Mouse (Mus musculus): ENCODE measurements around the gene Dcn. TPM values are rescaled to one million over a fixed set of nuclear protein-coding genes. Genes with fewer than 3 reads are reported as not detected.

Gene Dcn
- polyA plus RNA-seq, 1 experiment from 2014 or later, result 80.6 TPM

DNA sequence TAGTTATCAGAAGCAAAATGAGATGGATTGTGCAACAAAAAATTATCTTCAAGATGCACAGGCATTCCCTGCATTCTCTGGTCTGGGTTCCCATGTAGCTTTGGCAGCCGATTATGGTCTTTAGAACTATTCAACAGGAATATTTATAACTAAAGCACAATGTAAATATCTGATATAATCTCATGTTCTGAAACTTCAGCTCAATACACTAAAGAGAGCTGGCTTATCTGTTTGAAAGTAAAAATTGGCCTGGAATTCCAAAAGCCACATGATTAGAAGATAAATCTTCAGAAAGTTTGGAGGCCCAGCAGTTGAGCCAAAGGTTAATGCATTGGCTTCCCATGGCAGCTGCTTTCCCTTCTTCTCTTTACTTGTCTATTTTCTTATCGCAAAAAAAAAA, 4.6 kb downstream of the Dcn start:
- H3K4me1 ChIP-seq (replicated peaks), result peaks cover 5% of the 10 kb centered on the region; the same call in 1 of the 2 replicates
- H3K36me3 ChIP-seq, result no peaks in the 10 kb centered on the region
- no peak overlapping the region for H3K27ac ChIP-seq (replicated peaks)
- no peak overlapping the region for H3K4me3 ChIP-seq
- WGBS, result 95% methylated on average over 2 of the region's 2 CpGs
- no peak overlapping the region for H3K9ac ChIP-seq
- H3K9me3 ChIP-seq, result no peaks in the 10 kb centered on the region
- no peaks in the 10 kb centered on the region for H3K27me3 ChIP-seq
- no peak overlapping the region for H3K4me2 ChIP-seq
- no peak for ATAC-seq (ENCODE audit: low FRiP score, low read depth)

DNA sequence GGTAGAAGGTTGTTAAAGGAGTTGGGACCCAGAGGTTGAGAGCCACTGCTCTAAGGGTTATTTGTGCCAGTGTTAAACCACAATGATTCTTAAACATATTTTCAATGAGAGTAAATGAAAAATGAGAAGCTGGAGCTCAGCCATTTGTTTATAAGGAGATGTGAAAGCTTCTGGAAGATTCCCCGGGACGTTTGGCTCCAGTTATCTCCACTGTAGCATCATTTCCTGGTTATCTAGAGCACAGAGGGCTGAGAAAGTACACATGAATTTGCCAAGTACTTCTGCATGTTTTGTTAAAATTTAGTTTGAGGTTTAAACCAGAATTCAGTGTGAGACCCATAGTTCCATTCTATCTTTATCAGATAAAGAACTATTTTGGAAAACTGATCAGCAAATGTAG, 5.7 kb downstream of the Dcn start:
- Histone ChIP-seq H3K9me3 (no peaks in the 10 kb centered on the region), H3K4me2 (no peak overlapping the region), H3K27me3 (no peaks in the 10 kb centered on the region), H3K36me3 (no peaks in the 10 kb centered on the region), H3K4me3 (no peak overlapping the region), H3K9ac (no peak overlapping the region), H3K27ac (replicated peaks) (no peak overlapping the region), H3K4me1 (replicated peaks) (no peaks in the 10 kb centered on the region)
- WGBS, result 77% methylated on average over 2 of the region's 2 CpGs
- no peak for ATAC-seq (ENCODE audit: low FRiP score, low read depth)

DNA sequence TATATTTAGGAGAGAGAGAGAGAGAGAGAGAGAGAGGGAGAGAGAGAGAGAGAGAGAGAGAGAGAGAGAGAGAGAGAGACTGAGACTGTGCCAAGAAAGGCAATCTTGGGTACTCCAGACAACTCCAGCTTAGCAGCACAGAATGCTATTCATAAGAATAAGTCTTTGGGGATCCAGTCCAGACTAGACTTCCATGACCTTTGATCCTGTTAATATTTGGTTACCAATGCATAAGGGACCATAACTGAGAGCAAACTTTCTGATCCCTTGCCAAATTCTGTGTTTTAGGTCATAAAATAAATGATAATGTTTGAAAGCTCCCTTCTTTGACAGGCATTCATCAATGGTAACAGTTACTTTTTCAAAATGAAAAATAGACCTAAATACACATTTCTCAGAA, 6.7 kb downstream of the Dcn start:
- Histone ChIP-seq H3K4me3 (no peak overlapping the region), H3K36me3 (no peaks in the 10 kb centered on the region), H3K4me2 (no peak overlapping the region), H3K9me3 (no peaks in the 10 kb centered on the region), H3K27ac (replicated peaks) (no peak overlapping the region), H3K27me3 (no peaks in the 10 kb centered on the region), H3K9ac (no peak overlapping the region), H3K4me1 (replicated peaks) (no peaks in the 10 kb centered on the region)
- ATAC-seq (ENCODE audit: low FRiP score, low read depth), result no peak

DNA sequence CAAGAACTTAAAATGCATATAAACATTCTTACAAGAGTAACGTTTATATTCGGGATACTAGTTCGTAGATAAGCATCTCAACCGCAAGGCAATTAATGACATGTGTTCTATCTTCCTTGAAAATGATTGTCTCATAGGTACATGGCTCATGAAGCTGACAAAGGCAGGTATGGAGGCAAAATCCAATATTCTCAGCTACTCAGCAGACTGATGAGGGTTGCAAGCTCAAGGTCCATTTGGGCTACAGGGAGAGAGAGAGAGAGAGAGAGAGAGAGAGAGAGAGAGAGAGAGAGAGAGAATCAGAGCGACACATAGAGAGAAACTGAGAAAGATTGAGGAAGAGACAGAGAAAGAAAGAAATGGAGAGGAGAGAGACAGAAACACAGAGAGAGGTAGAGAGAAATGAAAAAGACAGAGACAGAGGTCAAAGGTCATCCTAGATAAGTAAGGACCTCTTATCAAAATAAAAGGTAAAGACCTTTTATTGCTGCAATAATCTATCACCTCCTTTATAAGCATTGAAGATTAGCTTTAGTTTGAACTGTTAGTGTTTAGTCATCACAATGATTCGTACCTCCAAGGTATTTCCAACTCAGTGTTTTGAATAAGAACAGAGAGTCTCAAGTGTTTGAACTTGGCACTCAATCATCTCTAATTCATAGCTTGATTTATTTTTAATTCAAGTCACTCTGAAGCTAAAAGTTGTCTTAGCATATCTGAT, 8.0 kb downstream of the Dcn start:
- Histone ChIP-seq H3K9ac (no peak overlapping the region), H3K36me3 (no peaks in the 10 kb centered on the region), H3K27ac (replicated peaks) (no peak overlapping the region), H3K4me3 (no peak overlapping the region), H3K27me3 (no peaks in the 10 kb centered on the region), H3K4me1 (replicated peaks) (no peaks in the 10 kb centered on the region), H3K4me2 (no peak overlapping the region), H3K9me3 (no peaks in the 10 kb centered on the region)
- 92% methylated on average over 6 of the region's 6 CpGs for WGBS
- no peak for ATAC-seq (ENCODE audit: low FRiP score, low read depth)

DNA sequence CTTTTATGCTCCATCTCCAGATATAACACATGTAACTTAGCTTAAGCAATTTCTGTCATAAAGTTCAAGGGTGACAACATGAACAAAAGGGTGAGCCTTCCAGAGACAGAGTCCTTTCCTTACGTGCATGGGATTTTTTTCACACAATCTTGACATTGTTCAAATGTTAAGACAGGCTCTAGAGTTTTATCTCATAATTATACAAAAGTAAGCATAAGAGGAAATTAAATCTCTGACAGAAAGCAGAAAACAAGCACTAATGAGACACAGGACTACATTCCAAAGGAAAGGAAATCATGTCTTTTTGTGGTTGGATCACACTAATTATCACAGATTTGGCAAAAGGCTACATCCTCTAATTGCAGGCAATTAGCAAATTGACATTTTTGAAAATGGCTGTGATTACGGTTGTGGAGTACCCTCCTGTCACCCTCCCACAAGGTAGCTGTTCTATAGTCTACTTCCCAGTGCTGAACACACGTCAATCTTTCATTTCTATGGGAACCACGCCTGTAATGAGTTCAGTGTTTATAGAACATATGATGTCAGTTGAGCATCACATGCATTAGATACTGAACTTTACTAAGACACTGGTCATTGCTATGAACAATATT, 13.1 kb downstream of the Dcn start:
- no peaks in the 10 kb centered on the region for H3K4me1 ChIP-seq (replicated peaks)
- H3K9ac ChIP-seq, result no peak overlapping the region
- H3K4me3 ChIP-seq, result no peak overlapping the region
- H3K36me3 ChIP-seq, result no peaks in the 10 kb centered on the region
- H3K27me3 ChIP-seq, result no peaks in the 10 kb centered on the region
- no peak overlapping the region for H3K4me2 ChIP-seq
- no peak for ATAC-seq (ENCODE audit: low FRiP score, low read depth)
- no peak overlapping the region for H3K27ac ChIP-seq (replicated peaks)
- no peaks in the 10 kb centered on the region for H3K9me3 ChIP-seq
- WGBS, result 80% methylated on average over 4 of the region's 4 CpGs

DNA sequence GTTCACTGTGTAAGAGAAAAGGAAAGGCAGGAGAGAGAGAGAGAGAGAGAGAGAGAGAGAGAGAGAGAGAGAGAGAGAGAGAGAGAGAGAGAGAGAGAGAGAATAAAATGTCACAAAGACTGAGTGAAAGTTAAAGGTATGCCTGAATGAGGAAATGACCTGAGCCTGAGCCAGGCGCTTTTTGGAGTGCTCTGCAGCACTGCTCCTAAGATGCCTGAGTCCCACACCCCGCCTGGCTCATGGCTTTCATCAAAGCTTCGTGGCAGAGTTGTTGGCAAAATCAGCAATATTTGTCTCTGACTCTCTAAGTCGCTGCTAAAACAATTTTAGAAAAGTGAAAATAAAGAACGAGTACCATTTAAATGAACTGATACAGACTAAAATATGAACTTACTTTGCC, 18.2 kb downstream of the Dcn start:
- Histone ChIP-seq H3K27ac (replicated peaks) (no peak overlapping the region), H3K9me3 (no peaks in the 10 kb centered on the region), H3K4me2 (no peak overlapping the region), H3K27me3 (no peaks in the 10 kb centered on the region), H3K4me1 (replicated peaks) (no peaks in the 10 kb centered on the region), H3K36me3 (no peaks in the 10 kb centered on the region), H3K4me3 (no peak overlapping the region), H3K9ac (no peak overlapping the region)
- no peak for ATAC-seq (ENCODE audit: low FRiP score, low read depth)
- WGBS, result 71% methylated on average over 5 of the region's 5 CpGs

DNA sequence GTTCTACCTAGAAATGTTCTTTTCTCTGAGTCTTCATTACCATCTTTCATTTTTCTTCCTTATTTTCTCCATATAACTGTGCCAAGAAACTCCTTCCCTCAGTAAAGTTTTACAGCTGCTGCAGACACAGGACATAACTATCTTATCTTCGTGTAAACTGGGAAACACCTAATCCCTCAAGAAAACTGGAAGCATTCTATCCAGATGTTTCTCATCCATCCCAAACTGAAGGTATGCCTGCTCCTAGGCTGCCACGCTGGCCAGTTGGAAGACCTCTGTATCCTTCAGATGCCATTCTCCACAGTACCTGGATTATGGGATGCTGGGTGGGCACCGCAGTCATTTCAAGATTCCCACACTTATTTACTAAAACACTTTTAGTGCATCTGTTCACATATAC, 44.0 kb downstream of the Dcn start:
- no peaks in the 10 kb centered on the region for H3K4me1 ChIP-seq (replicated peaks)
- 87% methylated on average over 3 of the region's 3 CpGs for WGBS
- H3K9ac ChIP-seq, result no peak overlapping the region
- ATAC-seq (ENCODE audit: low FRiP score, low read depth), result no peak
- H3K36me3 ChIP-seq, result no peaks in the 10 kb centered on the region
- no peaks in the 10 kb centered on the region for H3K27me3 ChIP-seq
- no peak overlapping the region for H3K27ac ChIP-seq (replicated peaks)
- H3K4me3 ChIP-seq, result no peak overlapping the region
- H3K9me3 ChIP-seq, result no peaks in the 10 kb centered on the region
- H3K4me2 ChIP-seq, result no peak overlapping the region

DNA sequence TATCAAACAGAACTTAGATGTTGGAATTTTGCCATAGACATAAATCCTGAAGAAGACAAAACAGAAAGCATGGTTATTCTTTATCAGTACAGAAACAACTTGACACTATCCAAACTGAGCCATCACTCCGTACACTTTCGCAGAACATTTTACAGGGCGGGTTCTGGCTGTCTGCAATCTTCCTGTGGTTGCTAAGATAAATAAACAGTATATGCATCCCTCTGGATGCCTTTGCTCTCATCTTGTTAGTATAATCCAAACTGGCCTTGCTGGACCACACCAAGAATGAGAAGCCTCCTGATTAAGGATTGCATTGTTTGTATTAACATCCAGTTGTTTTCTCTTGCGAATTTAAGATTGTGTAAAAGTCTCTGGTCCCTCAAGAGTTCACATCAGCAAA, 56.3 kb downstream of the Dcn start:
- Histone ChIP-seq H3K9ac (no peak overlapping the region), H3K4me1 (replicated peaks) (no peaks in the 10 kb centered on the region), H3K4me2 (no peak overlapping the region), H3K36me3 (no peaks in the 10 kb centered on the region), H3K9me3 (no peaks in the 10 kb centered on the region), H3K4me3 (no peak overlapping the region), H3K27me3 (no peaks in the 10 kb centered on the region), H3K27ac (replicated peaks) (no peak overlapping the region)
- 90% methylated on average over 4 of the region's 4 CpGs for WGBS
- ATAC-seq (ENCODE audit: low FRiP score, low read depth), result no peak

DNA sequence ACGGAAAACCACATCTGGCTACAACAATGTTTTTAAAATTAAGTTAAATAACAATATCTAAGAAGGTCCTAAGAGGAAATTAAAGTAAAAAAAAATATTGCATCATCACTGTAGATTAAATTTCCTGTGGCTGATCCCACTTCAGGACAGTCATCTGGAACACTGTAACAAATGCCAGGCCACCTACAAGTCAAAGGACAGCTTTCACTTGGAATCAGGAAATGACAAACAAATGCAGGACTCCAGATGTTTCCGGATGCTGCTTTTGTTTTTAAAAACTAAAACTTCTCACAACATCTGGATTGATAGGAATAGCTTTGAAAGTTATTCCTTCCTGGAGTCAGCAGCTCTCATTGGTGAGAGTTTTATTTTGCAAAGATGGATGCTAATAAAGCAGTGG, 57.5 kb downstream of the Dcn start:
- Histone ChIP-seq H3K36me3 (no peaks in the 10 kb centered on the region), H3K9me3 (no peaks in the 10 kb centered on the region), H3K4me3 (no peak overlapping the region), H3K27me3 (no peaks in the 10 kb centered on the region), H3K4me1 (replicated peaks) (no peaks in the 10 kb centered on the region), H3K9ac (no peak overlapping the region), H3K4me2 (no peak overlapping the region), H3K27ac (replicated peaks) (no peak overlapping the region)
- 81% methylated on average over 2 of the region's 2 CpGs for WGBS
- ATAC-seq (ENCODE audit: low FRiP score, low read depth), result no peak

DNA sequence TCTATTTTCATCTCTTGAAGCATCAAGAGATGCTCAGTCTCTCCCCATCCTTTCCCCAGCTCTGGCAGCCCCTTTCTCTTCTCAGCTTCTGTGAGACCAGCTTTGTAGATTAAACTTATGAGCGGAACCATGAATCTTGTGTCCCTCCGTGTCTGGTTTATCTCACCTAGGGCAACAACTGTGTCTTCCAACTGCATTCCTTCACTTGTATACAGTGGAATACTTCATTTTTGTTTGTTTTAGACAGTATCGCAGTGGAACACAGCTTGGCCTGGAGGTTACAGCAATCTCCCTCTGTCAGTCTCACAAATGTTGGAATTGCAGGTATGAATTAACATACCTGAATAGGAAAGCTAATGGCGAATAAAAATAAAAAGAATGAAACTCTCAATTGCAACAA, 58.8 kb downstream of the Dcn start:
- Histone ChIP-seq H3K9me3 (no peaks in the 10 kb centered on the region), H3K36me3 (no peaks in the 10 kb centered on the region), H3K27me3 (no peaks in the 10 kb centered on the region), H3K4me3 (no peak overlapping the region), H3K4me2 (no peak overlapping the region), H3K4me1 (replicated peaks) (no peaks in the 10 kb centered on the region), H3K27ac (replicated peaks) (no peak overlapping the region), H3K9ac (no peak overlapping the region)
- no peak for ATAC-seq (ENCODE audit: low FRiP score, low read depth)
- WGBS, result 93% methylated on average over 4 of the region's 4 CpGs

DNA sequence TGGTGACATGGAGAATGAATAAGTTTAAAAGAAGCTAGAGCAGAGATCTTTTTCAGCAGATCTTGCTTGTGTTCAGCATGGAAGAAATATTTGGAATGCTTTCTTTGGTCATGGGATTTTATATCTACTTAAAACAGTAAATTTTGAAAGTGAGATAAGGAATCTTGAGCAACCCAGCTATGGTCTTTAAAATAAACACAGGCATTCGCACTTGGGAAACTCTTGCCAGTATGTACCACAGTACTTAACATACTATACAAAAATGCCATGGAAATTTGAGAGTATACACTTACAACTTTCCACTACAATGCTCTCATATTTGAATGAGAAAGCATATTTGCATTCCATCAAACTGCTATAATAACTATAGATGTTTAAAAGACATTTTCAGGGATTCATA, 68.3 kb downstream of the Dcn start:
- no peaks in the 10 kb centered on the region for H3K9me3 ChIP-seq
- H3K36me3 ChIP-seq, result no peaks in the 10 kb centered on the region
- no peak overlapping the region for H3K9ac ChIP-seq
- H3K4me1 ChIP-seq (replicated peaks), result no peaks in the 10 kb centered on the region
- 84% methylated on average over 1 of the region's 1 CpGs for WGBS
- no peak for ATAC-seq (ENCODE audit: low FRiP score, low read depth)
- H3K4me3 ChIP-seq, result no peak overlapping the region
- H3K27me3 ChIP-seq, result no peaks in the 10 kb centered on the region
- H3K27ac ChIP-seq (replicated peaks), result no peak overlapping the region
- no peak overlapping the region for H3K4me2 ChIP-seq

DNA sequence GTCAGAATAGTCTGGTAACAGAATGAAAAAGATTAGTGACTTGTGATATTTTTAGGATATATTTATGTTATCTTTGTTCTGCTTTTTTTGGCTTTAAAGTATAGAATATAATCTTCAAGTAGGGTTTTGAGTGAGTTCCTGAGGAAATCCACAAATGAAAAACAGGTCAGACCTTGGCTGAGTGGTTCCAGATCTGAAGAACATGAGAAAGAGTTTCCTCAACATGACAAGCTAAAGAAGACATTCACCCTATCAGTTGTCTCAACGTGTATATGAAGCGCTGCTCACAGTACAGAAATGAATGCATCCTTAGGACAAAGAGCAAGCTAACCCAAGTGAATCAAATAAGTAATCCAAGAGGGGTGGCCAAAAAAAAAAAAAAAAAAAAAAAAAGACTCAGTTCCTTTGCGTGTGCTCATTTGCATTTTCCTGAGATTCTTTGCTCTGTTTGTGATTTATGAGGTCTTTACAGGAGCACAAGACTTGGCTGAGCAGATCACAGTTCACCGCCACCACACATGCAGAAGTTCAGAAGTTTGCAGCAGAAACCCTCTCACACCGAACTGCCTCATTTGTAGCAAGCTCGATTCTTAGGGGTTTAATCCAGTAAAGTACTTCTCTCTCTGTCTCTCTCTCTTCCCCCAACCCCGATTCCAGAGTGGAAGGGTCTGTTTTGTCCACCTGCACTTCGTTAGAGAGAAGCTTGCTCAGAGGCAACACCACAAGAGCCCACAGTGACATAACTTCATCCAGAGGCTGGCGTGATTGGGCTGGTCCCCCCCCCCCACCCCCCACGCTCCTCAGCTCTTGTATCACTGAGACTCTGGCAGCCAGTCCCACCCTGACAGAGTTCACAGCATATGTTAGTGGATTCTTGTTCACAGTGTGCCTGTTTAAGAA, 85.8 kb downstream of the Dcn start, which contains the start of gene Lum:
TSS of gene Lum (plus strand) at position 172 of the 900 bp plus-strand sequence.
- H3K4me2 ChIP-seq, result no peak within 1 kb of the TSS

More for the DNA sequence above, 85.8 kb downstream of the Dcn start, which contains the start of gene Lum:
- WGBS, result 62% methylated on average over 10 of the region's 10 CpGs
- H3K27ac ChIP-seq (replicated peaks), result no peak within 1 kb of the TSS
- no peaks in the 10 kb centered on the region for H3K27me3 ChIP-seq
- no peak for ATAC-seq (ENCODE audit: low FRiP score, low read depth)
- H3K4me3 ChIP-seq, result no peak within 1 kb of the TSS
- H3K9me3 ChIP-seq, result no peaks in the 10 kb centered on the region
- no peaks in the 10 kb centered on the region for H3K4me1 ChIP-seq (replicated peaks)
- H3K36me3 ChIP-seq, result no peaks in the 10 kb centered on the region
- H3K9ac ChIP-seq, result no peak within 1 kb of the TSS

Data from hindbrain, embryonic 15.5 days (tissue).